Comparison of ENCODE assay signal across 8 mouse cellular contexts in genomic region chr3:89246261-89247100, GRCm38 (mm10). TPM values are rescaled to one million over a fixed set of nuclear protein-coding genes. Genes with fewer than 3 reads are reported as not detected.
DNase-seq lines count a peak whose midpoint lies in the region; ATAC-seq lines count a peak whose summit lies in the region.

TSS of gene Trim46 (minus strand) at chr3:89246309.

- no peaks in the 10 kb centered on the region for H3K9me3 ChIP-seq in hindbrain, embryonic 10.5 days

- peak within 1 kb of the TSS; percentile 94 for H3K27ac ChIP-seq in hindbrain, embryonic 10.5 days

- 1% methylated on average over 42 of the region's 42 CpGs for WGBS in hindbrain, embryonic 10.5 days

- peak within 1 kb of the TSS; percentile 82 for H3K4me3 ChIP-seq in hindbrain, embryonic 10.5 days

- H3K36me3 ChIP-seq in hindbrain, embryonic 10.5 days = peaks cover 35% of the 10 kb centered on the region

- peaks cover 42% of the 10 kb centered on the region for H3K27me3 ChIP-seq in hindbrain, embryonic 10.5 days (ENCODE audit: insufficient read depth, poor library complexity, severe bottlenecking)

- peak; percentile 69 for ATAC-seq in frontal cortex, adult (ENCODE audit: low TSS enrichment)

- peak; percentile 95 for DNase-seq in NIH3T3 (ENCODE audit: low read depth)
- peak; percentile 63 for DNase-seq in cerebellum, adult 9-10 months
- DNase-seq in hindbrain, embryonic 10.5 days (ENCODE audit: low spot score) = peak; percentile 93
- peak; percentile 77 to 88 for DNase-seq in layer of hippocampus, postnatal 25 days (ENCODE audit: extremely low spot score in 1 of 2, low spot score in 1 of 2)
- DNase-seq in lung, postnatal 14 days = peak; percentile 90
- peak; percentile 88 for DNase-seq in ovary, postnatal 36 days (ENCODE audit: low spot score)
- peak; percentile 87 for DNase-seq in thymus, postnatal 14 days

- H3K4me1 ChIP-seq in hindbrain, embryonic 10.5 days (replicated peaks) = peaks cover 78% of the 10 kb centered on the region

RNA-seq across cellular contexts. Expression of gene Trim46, which starts in this region (rescaled TPM):
- 5.2 and 11.6 TPM in 2 replicates for polyA plus RNA-seq in hindbrain, embryonic 10.5 days (2016; fragmentation: Nextera tagmentation; extraction: Ambion mirVana)
- 10 to 100 TPM; 86.4 to 96.0 TPM for total RNA-seq in layer of hippocampus, postnatal 25 days (2021)

Comparison
In these comparisons a context has a peak if more than half of its experiments do, and no peak if none do; other contexts are left out.
1. Peak in every context shown above with its lines: DNase-seq, ATAC-seq, H3K4me3 ChIP-seq and H3K27ac ChIP-seq.